Mouse (Mus musculus) embryonic facial prominence, embryonic 11.5 days (tissue): ENCODE data around the gene Sox6. TPM values are rescaled to one million over a fixed set of nuclear protein-coding genes. Genes with fewer than 3 reads are reported as not detected.

ENCODE experiments used
- ATAC-seq: fragments of 200-750 bp; cut with Nextera tagmentation; replicated peaks from 2 replicates; pipeline ENCODE4 v1.8.0; 2017; ENCODE audit warnings: low read depth; ENCODE audit not compliant: insufficient number of reproducible peaks, low FRiP score, low TSS enrichment
- DNase-seq: peaks from one replicate; pipeline ENCODE4 v3.0.0-alpha.2; 2015; ENCODE audit warnings: low spot score
- H3K27ac ChIP-seq: fragments of 300-500 bp; sonication (generic); replicated peaks from 2 replicates; pipeline ENCODE4 v1.5.1; 2014; ENCODE audit warnings: mild to moderate bottlenecking, low read depth, low read length, control low read depth
- H3K27me3 ChIP-seq: fragments of 300-500 bp; sonication (generic); 2 replicates; pipeline ENCODE4 v1.6.1; 2014; ENCODE audit warnings: mild to moderate bottlenecking, low read length, moderate library complexity, mixed read lengths; ENCODE audit not compliant: control insufficient read depth, insufficient read depth
- H3K36me3 ChIP-seq: fragments of 300-500 bp; sonication (generic); replicated peaks from 2 replicates; pipeline ENCODE4 v1.6.1; 2014; ENCODE audit warnings: low read depth, mild to moderate bottlenecking, low read length, moderate library complexity, mixed read lengths; ENCODE audit not compliant: control insufficient read depth, insufficient read depth
- H3K4me1 ChIP-seq: fragments of 300-500 bp; sonication (generic); 2 replicates; pipeline ENCODE4 v1.6.1; 2014; ENCODE audit warnings: low read length, mixed read lengths; ENCODE audit not compliant: control insufficient read depth, insufficient read depth
- H3K4me2 ChIP-seq: fragments of 300-500 bp; sonication (generic); 2 replicates; pipeline ENCODE4 v1.6.1; 2014; ENCODE audit warnings: low read depth, mild to moderate bottlenecking, control low read depth, low read length, moderate library complexity
- H3K4me3 ChIP-seq: fragments of 300-500 bp; sonication (generic); 2 replicates; pipeline ENCODE4 v1.5.1; 2014; ENCODE audit warnings: low read depth, low read length, control low read depth
- H3K9ac ChIP-seq: fragments of 300-500 bp; sonication (generic); replicated peaks from 2 replicates; pipeline ENCODE4 v1.6.1; 2014; ENCODE audit warnings: mild to moderate bottlenecking, control low read depth, low read length
- H3K9me3 ChIP-seq: fragments of 300-500 bp; sonication (generic); replicated peaks from 2 replicates; pipeline ENCODE4 v1.6.1; 2016; ENCODE audit warnings: mild to moderate bottlenecking, low read length, inconsistent platforms, mixed read lengths; ENCODE audit not compliant: control insufficient read depth
- WGBS: fragments of 180-500 bp; shearing (Covaris S2); extraction: QIAGEN DNeasy Blood & Tissue Kit; methylation state at CpG from one replicate; pipeline ENCODE4 v1.1.7; 2014; 5-methylcytosine and 5-hydroxymethylcytosine counted together
- polyA plus RNA-seq: library from polyadenylated mRNA; unstranded; fragments of >200 nt; fragmentation: Nextera tagmentation; extraction: Ambion mirVana; gene quantifications from 2 replicates; pipeline ENCODE4 v1.2.1, GENCODE M21; 2014

Gene Sox6
- polyA plus RNA-seq, 1 experiment from 2014 or later = 29.2 TPM

DNA sequence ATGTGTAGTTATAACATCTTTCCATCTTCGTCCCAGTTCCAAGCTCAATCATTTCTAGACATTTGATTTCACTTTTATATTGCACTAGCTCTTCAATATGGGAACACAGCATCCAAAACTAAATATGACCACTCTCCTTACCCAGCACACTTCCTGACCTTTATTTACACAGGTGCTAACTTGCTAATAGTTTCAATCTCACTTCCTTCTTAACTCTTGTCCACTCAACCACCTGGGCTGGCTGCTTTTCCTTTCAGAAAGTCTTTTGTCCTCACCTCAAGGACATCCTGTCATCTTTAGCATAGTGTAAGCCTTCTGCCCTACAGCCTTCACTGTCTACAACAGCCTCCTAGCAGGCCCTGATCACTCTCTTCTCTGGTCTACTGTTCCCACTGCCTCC is 520.9 kb downstream of the Sox6 start:
- ATAC-seq (no peak), DNase-seq (no peak)
- no peaks in the 10 kb centered on the region for H3K27me3 ChIP-seq
- H3K27ac ChIP-seq = no peak overlapping the region
- no peaks in the 10 kb centered on the region for H3K36me3 ChIP-seq
- no peak overlapping the region for H3K9ac ChIP-seq
- no peaks in the 10 kb centered on the region for H3K9me3 ChIP-seq
- H3K4me2 ChIP-seq = no peak overlapping the region
- no peaks in the 10 kb centered on the region for H3K4me1 ChIP-seq
- 89% methylated on average over 1 of the region's 1 CpGs for WGBS
- H3K4me3 ChIP-seq = no peak overlapping the region

DNA sequence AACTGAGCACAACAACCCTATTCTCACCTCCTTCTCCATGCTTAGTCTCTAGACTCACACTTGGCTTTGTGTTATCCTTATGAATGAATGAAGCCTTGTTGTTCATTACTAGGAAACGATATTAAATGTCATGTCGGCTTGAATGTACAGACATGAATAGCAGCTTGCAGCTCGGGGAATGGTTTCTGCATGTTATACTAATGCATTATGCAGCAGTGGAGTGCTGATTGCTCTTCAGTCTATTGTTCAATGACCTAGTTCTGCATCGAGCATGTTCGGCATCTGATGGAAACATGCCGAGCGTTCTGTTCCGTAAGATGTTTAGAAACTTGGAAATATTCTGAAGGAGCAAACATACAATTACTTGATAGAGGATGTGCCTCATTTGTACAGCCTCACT is 524.9 kb downstream of the Sox6 start:
- DNase-seq (no peak), ATAC-seq (no peak)
- H3K4me3 ChIP-seq = no peak overlapping the region
- H3K27me3 ChIP-seq = no peaks in the 10 kb centered on the region
- H3K9me3 ChIP-seq = no peaks in the 10 kb centered on the region
- H3K27ac ChIP-seq = no peak overlapping the region
- H3K36me3 ChIP-seq = no peaks in the 10 kb centered on the region
- H3K4me1 ChIP-seq = no peaks in the 10 kb centered on the region
- no peak overlapping the region for H3K9ac ChIP-seq
- 79% methylated on average over 8 of the region's 8 CpGs for WGBS
- no peak overlapping the region for H3K4me2 ChIP-seq

DNA sequence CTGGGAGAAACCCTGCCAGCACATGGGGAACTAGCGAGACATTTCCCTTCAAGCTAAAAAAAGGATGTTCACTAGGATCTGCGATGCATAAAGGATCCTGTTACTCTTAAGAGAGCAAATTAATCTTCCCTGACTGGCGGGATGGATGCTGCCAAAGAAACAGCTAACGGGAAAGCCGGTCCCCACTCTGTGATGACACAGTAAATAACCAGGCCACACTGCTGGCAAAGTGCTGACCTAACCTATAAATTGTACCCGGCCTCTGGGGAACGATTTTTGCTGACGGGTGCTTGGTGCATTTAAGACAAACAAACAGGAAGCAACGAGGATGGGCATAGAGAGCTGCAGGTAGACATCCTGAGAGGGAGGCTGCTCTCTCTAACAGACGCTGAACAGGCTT is 526.8 kb downstream of the Sox6 start:
- WGBS = 56% methylated on average over 10 of the region's 10 CpGs
- DNase-seq = no peak
- no peak overlapping the region for H3K27ac ChIP-seq
- H3K9ac ChIP-seq = no peak overlapping the region
- H3K4me3 ChIP-seq = no peak overlapping the region
- H3K9me3 ChIP-seq = no peaks in the 10 kb centered on the region
- no peak for ATAC-seq
- no peaks in the 10 kb centered on the region for H3K27me3 ChIP-seq
- no peaks in the 10 kb centered on the region for H3K36me3 ChIP-seq
- H3K4me2 ChIP-seq = no peak overlapping the region
- no peaks in the 10 kb centered on the region for H3K4me1 ChIP-seq

DNA sequence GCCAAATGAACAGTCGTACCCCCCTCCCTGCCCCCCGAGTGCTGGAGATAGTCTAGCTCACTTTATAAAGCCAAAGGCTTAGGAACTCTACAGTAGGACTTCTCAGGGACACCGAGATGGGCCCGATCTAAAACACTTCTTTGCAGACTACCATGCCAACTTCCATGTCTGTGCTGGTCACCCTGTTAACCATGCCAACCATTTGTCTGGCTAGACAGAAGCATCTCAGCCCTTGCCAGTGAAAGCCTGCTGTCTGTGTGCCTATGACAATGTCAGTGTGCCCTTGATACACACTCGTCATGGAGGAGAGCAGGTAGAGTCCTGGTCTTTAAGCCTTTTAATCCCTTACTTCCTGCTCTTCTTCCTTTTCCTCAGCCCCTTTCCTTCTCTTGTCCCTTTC is 527.5 kb downstream of the Sox6 start:
- Histone ChIP-seq H3K9ac (no peak overlapping the region), H3K4me1 (no peaks in the 10 kb centered on the region), H3K27ac (no peak overlapping the region), H3K27me3 (no peaks in the 10 kb centered on the region), H3K9me3 (no peaks in the 10 kb centered on the region), H3K4me2 (no peak overlapping the region), H3K36me3 (no peaks in the 10 kb centered on the region), H3K4me3 (no peak overlapping the region)
- 84% methylated on average over 5 of the region's 5 CpGs for WGBS
- ATAC-seq = no peak
- DNase-seq = no peak

DNA sequence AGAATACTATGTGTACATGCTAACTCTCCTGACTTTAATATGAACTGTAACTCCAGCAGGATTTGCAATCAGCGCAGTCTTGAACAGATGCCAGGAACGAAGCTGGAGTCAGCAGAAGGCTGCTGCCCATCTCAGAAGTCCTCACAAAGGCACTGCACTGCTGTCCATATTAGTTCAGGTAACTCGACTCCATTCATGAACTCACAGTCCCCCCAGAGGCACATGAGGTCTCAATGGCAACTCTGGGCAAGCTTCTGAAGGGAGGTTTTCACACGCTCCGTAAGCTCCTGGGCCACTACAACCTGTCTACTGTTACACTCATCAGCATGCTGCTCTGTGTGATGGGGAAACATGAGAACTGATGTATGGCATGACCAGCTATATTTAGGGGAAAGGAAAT is 528.6 kb downstream of the Sox6 start:
- peak; percentile 75 for ATAC-seq
- H3K9me3 ChIP-seq = no peaks in the 10 kb centered on the region
- H3K9ac ChIP-seq = no peak overlapping the region
- no peak overlapping the region for H3K4me2 ChIP-seq
- no peak overlapping the region for H3K27ac ChIP-seq
- no peaks in the 10 kb centered on the region for H3K36me3 ChIP-seq
- DNase-seq = peak; percentile 67
- no peaks in the 10 kb centered on the region for H3K4me1 ChIP-seq
- H3K4me3 ChIP-seq = no peak overlapping the region
- no peaks in the 10 kb centered on the region for H3K27me3 ChIP-seq
- 34% methylated on average over 5 of the region's 5 CpGs for WGBS

DNA sequence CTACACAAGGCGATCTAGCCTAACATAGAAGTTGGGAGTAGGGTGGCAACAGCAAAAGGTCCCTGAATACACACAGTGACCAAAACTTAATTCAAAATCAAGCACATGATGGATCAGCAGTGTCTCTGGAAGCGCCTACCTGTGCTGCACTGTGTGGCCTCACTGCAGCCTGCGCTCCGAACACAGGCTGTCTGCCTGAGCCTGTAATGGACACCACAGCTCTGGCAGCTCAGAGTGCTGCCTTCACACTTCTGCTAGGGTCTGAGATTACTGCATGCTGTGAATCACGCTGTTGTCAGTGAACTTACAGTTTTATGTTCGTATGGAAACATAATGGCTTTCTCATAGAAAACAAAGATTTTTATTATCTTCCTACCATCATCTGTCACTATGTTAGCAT is 532.2 kb downstream of the Sox6 start:
- Histone ChIP-seq H3K27me3 (no peaks in the 10 kb centered on the region), H3K4me1 (no peaks in the 10 kb centered on the region), H3K4me3 (no peak overlapping the region), H3K9me3 (no peaks in the 10 kb centered on the region), H3K4me2 (no peak overlapping the region), H3K27ac (no peak overlapping the region), H3K36me3 (no peaks in the 10 kb centered on the region), H3K9ac (no peak overlapping the region)
- DNase-seq (no peak), ATAC-seq (no peak)
- 75% methylated on average over 6 of the region's 6 CpGs for WGBS

DNA sequence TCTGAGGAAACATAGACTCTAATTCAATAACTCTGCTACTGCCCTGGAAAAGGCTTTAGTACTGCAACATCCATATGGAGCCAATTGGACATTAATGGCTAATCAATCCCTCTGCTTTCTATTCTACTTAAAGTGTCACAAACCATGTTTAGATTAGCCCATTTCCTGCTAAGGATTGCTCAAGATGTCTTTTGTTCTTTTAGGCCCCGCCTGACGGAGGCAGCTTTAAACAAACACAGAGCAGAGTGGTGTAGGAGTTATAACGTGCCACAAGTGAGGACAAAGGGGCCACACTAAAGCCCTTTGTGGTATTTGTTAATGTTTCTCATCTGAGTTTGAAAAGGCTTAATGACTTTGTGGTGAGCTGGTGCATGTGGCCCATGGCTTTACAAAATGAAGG is 537.1 kb downstream of the Sox6 start:
- no peaks in the 10 kb centered on the region for H3K4me1 ChIP-seq
- ATAC-seq (no peak; the same call in 1 of the 2 replicates), DNase-seq (peak; percentile 74)
- no peak overlapping the region for H3K9ac ChIP-seq
- no peak overlapping the region for H3K4me2 ChIP-seq
- H3K27ac ChIP-seq = no peak overlapping the region
- H3K36me3 ChIP-seq = no peaks in the 10 kb centered on the region
- WGBS = 13% methylated on average over 3 of the region's 3 CpGs
- no peaks in the 10 kb centered on the region for H3K27me3 ChIP-seq
- H3K4me3 ChIP-seq = no peak overlapping the region
- H3K9me3 ChIP-seq = no peaks in the 10 kb centered on the region

DNA sequence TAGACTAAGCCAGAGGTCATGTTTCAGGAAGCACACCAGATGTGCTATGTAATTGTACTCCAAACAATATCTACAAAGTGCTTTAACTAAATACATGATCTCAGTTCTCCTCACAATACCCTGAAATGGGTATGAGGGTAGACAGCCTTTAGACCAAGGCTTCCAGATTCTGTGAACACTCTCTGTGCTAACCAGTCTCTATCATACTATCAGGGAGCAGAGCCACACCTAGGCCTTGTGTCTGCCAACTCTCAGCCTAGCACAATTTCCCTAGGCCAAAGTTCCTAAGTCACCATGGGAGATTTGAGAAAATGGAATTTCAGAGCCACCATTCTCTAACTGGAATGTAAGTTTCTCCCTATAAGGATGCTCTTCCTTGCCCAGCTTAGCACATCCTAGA is 537.8 kb downstream of the Sox6 start:
- H3K27ac ChIP-seq = no peak overlapping the region

DNA sequence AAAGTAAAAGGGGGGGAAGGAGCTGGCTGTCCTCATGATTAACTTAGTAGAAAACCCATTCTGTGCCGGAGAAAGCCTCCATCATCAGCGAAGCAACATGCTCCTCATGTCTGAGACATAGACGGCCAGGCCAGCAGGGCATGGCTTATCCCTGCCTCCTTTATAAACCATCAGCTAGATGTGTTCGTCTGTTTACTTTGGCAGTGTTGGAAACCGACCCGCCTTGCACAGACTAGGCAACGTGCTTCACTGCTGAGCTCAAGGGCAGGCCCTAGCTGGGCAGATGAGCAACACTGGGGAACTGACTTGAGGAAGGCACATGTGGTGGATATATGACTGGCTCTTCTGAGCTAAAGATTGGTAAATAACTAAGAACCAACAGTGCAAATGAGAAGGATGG is 538.4 kb downstream of the Sox6 start:
- Histone ChIP-seq H3K36me3 (no peaks in the 10 kb centered on the region), H3K9ac (no peak overlapping the region), H3K27ac (no peak overlapping the region), H3K9me3 (no peaks in the 10 kb centered on the region), H3K4me3 (no peak overlapping the region), H3K27me3 (no peaks in the 10 kb centered on the region), H3K4me1 (no peaks in the 10 kb centered on the region), H3K4me2 (no peak overlapping the region)
- 49% methylated on average over 7 of the region's 7 CpGs for WGBS
- no peak for ATAC-seq
- DNase-seq = no peak

More for the DNA sequence above, 537.8 kb downstream of the Sox6 start:
- Histone ChIP-seq H3K4me1 (no peaks in the 10 kb centered on the region), H3K4me2 (no peak overlapping the region), H3K36me3 (no peaks in the 10 kb centered on the region), H3K9ac (no peak overlapping the region), H3K9me3 (no peaks in the 10 kb centered on the region), H3K27me3 (no peaks in the 10 kb centered on the region), H3K4me3 (no peak overlapping the region)
- ATAC-seq (no peak), DNase-seq (no peak)
